Mouse (Mus musculus): ENCODE measurements around the gene Tcp11l1.

The Tcp11l1 gene

GRCm38 (mm10) chr2:104712486-104712809 is 479 bp upstream of the Tcp11l1 start:
- no peak for DNase-seq (ENCODE audit: low spot score in 2 of 2)

GRCm38 (mm10) chr2:104710670-104711370 is 1.1 kb downstream of the Tcp11l1 start:
- DNase-seq (ENCODE audit: low spot score in 2 of 2): no peak

- DNase-seq (ENCODE audit: low spot score in 2 of 2): no peak
These were observed 2.1 kb downstream of the Tcp11l1 start for GRCm38 (mm10) chr2:104709786-104710337.

- DNase-seq (ENCODE audit: low spot score in 2 of 2): no peak
These were observed 7.6 kb downstream of the Tcp11l1 start for GRCm38 (mm10) chr2:104704355-104704754.

- no peak for DNase-seq (ENCODE audit: low spot score in 2 of 2)
These were observed 8.8 kb downstream of the Tcp11l1 start for GRCm38 (mm10) chr2:104703158-104703557.

- peak in 1 of 2 experiments; percentile 32 for DNase-seq (ENCODE audit: low spot score in 2 of 2)
These were observed 12.3 kb downstream of the Tcp11l1 start for GRCm38 (mm10) chr2:104699659-104700058.

GRCm38 (mm10) chr2:104692551-104692950 is 19.4 kb downstream of the Tcp11l1 start:
- DNase-seq (ENCODE audit: low spot score in 2 of 2): no peak

- no peak for DNase-seq (ENCODE audit: low spot score in 2 of 2)
These were observed 21.2 kb downstream of the Tcp11l1 start for GRCm38 (mm10) chr2:104690720-104691119.

- no peak for DNase-seq (ENCODE audit: low spot score in 2 of 2)
These were observed 23.2 kb downstream of the Tcp11l1 start for GRCm38 (mm10) chr2:104688724-104689123.

GRCm38 (mm10) chr2:104688321-104688720 is 23.6 kb downstream of the Tcp11l1 start:
- DNase-seq (ENCODE audit: low spot score in 2 of 2): no peak

GRCm38 (mm10) chr2:104687261-104687660 is 24.7 kb downstream of the Tcp11l1 start:
- no peak for DNase-seq (ENCODE audit: low spot score in 2 of 2)

- peak; percentile 70 to 77 for DNase-seq (ENCODE audit: low spot score in 2 of 2)
These were observed 26.6 kb downstream of the Tcp11l1 start for GRCm38 (mm10) chr2:104685418-104685817.

- DNase-seq (ENCODE audit: low spot score in 2 of 2): no peak
These were observed 27.2 kb downstream of the Tcp11l1 start for GRCm38 (mm10) chr2:104684771-104685170.

GRCm38 (mm10) chr2:104677326-104677725 is 34.6 kb downstream of the Tcp11l1 start:
- no peak for DNase-seq (ENCODE audit: low spot score in 2 of 2)

- DNase-seq (ENCODE audit: low spot score in 2 of 2): no peak
These were observed 40.2 kb downstream of the Tcp11l1 start for GRCm38 (mm10) chr2:104671724-104672123.

GRCm38 (mm10) chr2:104669122-104669804 is 42.7 kb downstream of the Tcp11l1 start:
- DNase-seq (ENCODE audit: low spot score in 2 of 2): no peak

GRCm38 (mm10) chr2:104663372-104664100 is 48.4 kb downstream of the Tcp11l1 start:
- DNase-seq (ENCODE audit: low spot score in 2 of 2): no peak

- DNase-seq (ENCODE audit: low spot score in 2 of 2): no peak
These were observed 53.3 kb downstream of the Tcp11l1 start for GRCm38 (mm10) chr2:104658659-104659058.

GRCm38 (mm10) chr2:104615985-104616711 is 95.8 kb downstream of the Tcp11l1 start:
- no peak for DNase-seq (ENCODE audit: low spot score in 2 of 2)

GRCm38 (mm10) chr2:104614786-104615185 is 97.2 kb downstream of the Tcp11l1 start:
- no peak for DNase-seq (ENCODE audit: low spot score in 2 of 2)

Measured in urinary bladder, postnatal 36 days (tissue).